Mouse (Mus musculus) brain, embryonic 14.5 days (tissue): ENCODE data around the gene Bbs7.

Experiments
- CTCF ChIP-seq: fragments of 200-500 bp; IDR thresholded peaks from 2 replicates; pipeline ENCODE4 v1.5.1; 2012; ENCODE audit warnings: inconsistent platforms, mild to moderate bottlenecking, moderate library complexity, borderline replicate concordance; ENCODE audit not compliant: insufficient read depth, insufficient read length; ENCODE audit errors: extremely low read depth
- POLR2A ChIP-seq: fragments of 200-500 bp; IDR thresholded peaks from 2 replicates; pipeline ENCODE4 v1.6.1; 2012; ENCODE audit warnings: mild to moderate bottlenecking, inconsistent platforms, borderline replicate concordance; ENCODE audit not compliant: poor library complexity, insufficient read depth, insufficient read length, severe bottlenecking; ENCODE audit errors: extremely low read depth

- TF ChIP-seq POLR2A (no peak), CTCF (no peak)
Measured at GRCm38 (mm10) chr3:36533201-36533672, 80.0 kb downstream of the Bbs7 start.
